Mouse (Mus musculus) adrenal gland, adult (tissue): ENCODE data around the gene Tlr3.

ENCODE experiments used
- DNase-seq, 2 experiments: peaks; one replicate each; pipeline ENCODE4 v3.0.0; 2022 to 2023; ENCODE audit warnings: low spot score in 1 of 2; ENCODE audit not compliant: inconsistent age in 2 of 2

The Tlr3 gene

GRCm38 (mm10) chr8:45355809-45356208 lies 55.1 kb downstream of the Tlr3 start:
- no peak for DNase-seq
